Mouse (Mus musculus) liver, embryonic 11.5 days (tissue): Measurements from ENCODE around the gene Tprgl. TPM values are rescaled to one million over a fixed set of nuclear protein-coding genes. Genes with fewer than 3 reads are reported as not detected.

Experiments used
- ATAC-seq: fragments of 200-750 bp; cut with Nextera tagmentation; replicated peaks from 2 replicates; pipeline ENCODE4 v1.8.0; 2017; ENCODE audit warnings: moderate number of reproducible peaks, mild to moderate bottlenecking, moderate TSS enrichment, moderate library complexity; ENCODE audit not compliant: low FRiP score
- DNase-seq: peaks from one replicate; pipeline ENCODE4 v3.0.0-alpha.2; 2017; ENCODE audit warnings: low spot score
- H3K27ac ChIP-seq: fragments of 300-500 bp; sonication (generic); 2 replicates; pipeline ENCODE4 v1.5.1; 2014; ENCODE audit warnings: mild to moderate bottlenecking, low read depth, low read length, control low read depth
- H3K27me3 ChIP-seq: fragments of 300-500 bp; sonication (generic); replicated peaks from 2 replicates; pipeline ENCODE4 v1.6.1; 2014; ENCODE audit warnings: low read length, mixed read lengths; ENCODE audit not compliant: control insufficient read depth, insufficient read depth
- H3K36me3 ChIP-seq: fragments of 300-500 bp; sonication (generic); 2 replicates; pipeline ENCODE4 v1.6.1; 2014; ENCODE audit warnings: mild to moderate bottlenecking, low read length, moderate library complexity, mixed read lengths; ENCODE audit not compliant: control insufficient read depth, insufficient read depth
- H3K4me1 ChIP-seq: fragments of 300-500 bp; sonication (generic); replicated peaks from 2 replicates; pipeline ENCODE4 v1.6.1; 2014; ENCODE audit warnings: low read length, mixed read lengths; ENCODE audit not compliant: control insufficient read depth, insufficient read depth
- H3K4me2 ChIP-seq: fragments of 300-500 bp; sonication (generic); 2 replicates; pipeline ENCODE4 v1.6.1; 2014; ENCODE audit warnings: mild to moderate bottlenecking, control low read depth, moderate library complexity
- H3K4me3 ChIP-seq: fragments of 300-500 bp; sonication (generic); 2 replicates; pipeline ENCODE4 v1.5.1; 2014; ENCODE audit warnings: low read depth, low read length, control low read depth
- H3K9ac ChIP-seq: fragments of 300-500 bp; sonication (generic); 2 replicates; pipeline ENCODE4 v1.6.1; 2014; ENCODE audit warnings: low read depth, low read length, control low read depth
- H3K9me3 ChIP-seq: fragments of 300-500 bp; sonication (generic); 2 replicates; pipeline ENCODE4 v1.6.1; 2016; ENCODE audit warnings: low read length, inconsistent platforms, mixed read lengths; ENCODE audit not compliant: control insufficient read depth
- WGBS: fragments of 180-500 bp; shearing (Covaris S2); extraction: QIAGEN DNeasy Blood & Tissue Kit; methylation state at CpG from one replicate; pipeline ENCODE4 v1.1.7; 2014; 5-methylcytosine and 5-hydroxymethylcytosine counted together
- polyA plus RNA-seq: library from polyadenylated mRNA; unstranded; fragments of >200 nt; fragmentation: Nextera tagmentation; extraction: Ambion mirVana; gene quantifications from 2 replicates; pipeline ENCODE4 v1.2.1, GENCODE M21; 2014

Tprgl gene
- polyA plus RNA-seq, 1 experiment from 2014 or later: 133 TPM

DNA sequence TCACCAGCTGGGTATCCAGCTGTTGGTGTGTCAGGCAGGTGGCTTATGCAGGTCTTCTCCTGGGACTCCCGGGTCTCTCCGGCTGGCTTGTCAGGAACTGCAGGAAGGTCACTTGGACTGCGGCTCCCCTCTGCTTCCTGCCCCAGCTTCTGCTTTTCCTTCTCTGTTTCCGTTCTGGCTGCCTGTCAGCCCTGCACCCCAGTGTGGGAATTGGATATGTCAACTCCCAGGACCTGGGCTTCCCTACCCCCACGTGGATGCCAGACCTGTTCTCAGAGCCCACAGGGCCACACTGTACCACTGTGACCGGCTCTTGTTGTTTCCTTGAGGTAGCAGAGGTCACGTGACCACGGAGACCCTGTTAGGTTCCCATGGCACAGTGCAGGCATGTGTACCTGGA, 28.5 kb upstream of the Tprgl start:
- ATAC-seq: no peak
- 38% methylated on average over 8 of the region's 8 CpGs for WGBS
- Histone ChIP-seq H3K27ac (no peak overlapping the region), H3K4me1 (no peaks in the 10 kb centered on the region), H3K9me3 (no peaks in the 10 kb centered on the region), H3K36me3 (no peaks in the 10 kb centered on the region), H3K4me2 (no peak overlapping the region), H3K27me3 (no peaks in the 10 kb centered on the region), H3K9ac (no peak overlapping the region), H3K4me3 (no peak overlapping the region)
- no peak for DNase-seq

- Histone ChIP-seq H3K36me3 (no peaks in the 10 kb centered on the region), H3K9ac (no peak overlapping the region), H3K27ac (no peak overlapping the region), H3K9me3 (no peaks in the 10 kb centered on the region), H3K27me3 (no peaks in the 10 kb centered on the region), H3K4me2 (no peak overlapping the region), H3K4me1 (no peaks in the 10 kb centered on the region), H3K4me3 (no peak overlapping the region)
- no peak for DNase-seq
- WGBS: 57% methylated on average over 11 of the region's 11 CpGs
- ATAC-seq: no peak
Observed at GRCm38 (mm10) chr4:154186002-154186537, 25.6 kb upstream of the Tprgl start.

GRCm38 (mm10) chr4:154185001-154185400, 24.5 kb upstream of the Tprgl start:
- Histone ChIP-seq H3K9me3 (no peaks in the 10 kb centered on the region), H3K27me3 (no peaks in the 10 kb centered on the region), H3K4me2 (no peak overlapping the region), H3K36me3 (no peaks in the 10 kb centered on the region), H3K9ac (no peak overlapping the region), H3K27ac (no peak overlapping the region), H3K4me3 (no peak overlapping the region), H3K4me1 (no peaks in the 10 kb centered on the region)
- WGBS: 67% methylated on average over 5 of the region's 5 CpGs
- no peak for DNase-seq
- ATAC-seq: no peak

DNA sequence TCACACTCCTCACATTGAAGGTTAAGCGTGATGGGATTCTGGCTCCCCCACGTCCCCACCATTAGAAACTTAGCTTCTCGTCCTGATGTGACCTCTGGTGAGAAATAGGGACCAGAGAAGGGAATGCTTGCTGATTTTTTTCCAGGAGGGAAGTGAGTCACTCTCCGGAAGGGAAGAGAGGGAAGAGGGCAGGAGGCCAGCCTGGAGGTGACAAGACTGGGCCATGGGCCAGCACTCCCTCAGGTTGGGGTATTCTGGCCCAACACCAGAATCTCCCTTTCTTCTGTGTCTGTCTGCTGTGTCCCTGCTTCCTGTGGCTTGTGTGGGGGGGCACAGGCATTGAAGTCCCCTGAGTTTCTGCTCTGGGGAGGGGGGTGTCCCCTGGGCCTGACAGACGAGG, 23.1 kb upstream of the Tprgl start:
- H3K4me1 ChIP-seq: no peaks in the 10 kb centered on the region
- no peaks in the 10 kb centered on the region for H3K9me3 ChIP-seq
- H3K27ac ChIP-seq: no peak overlapping the region
- no peak overlapping the region for H3K4me2 ChIP-seq
- H3K4me3 ChIP-seq: no peak overlapping the region
- H3K9ac ChIP-seq: no peak overlapping the region
- no peaks in the 10 kb centered on the region for H3K27me3 ChIP-seq
- H3K36me3 ChIP-seq: no peaks in the 10 kb centered on the region
- ATAC-seq: no peak
- no peak for DNase-seq
- 65% methylated on average over 5 of the region's 5 CpGs for WGBS

GRCm38 (mm10) chr4:154181001-154181400, 20.5 kb upstream of the Tprgl start:
- Histone ChIP-seq H3K4me1 (no peaks in the 10 kb centered on the region; the same call in 1 of the 2 replicates), H3K9ac (no peak overlapping the region), H3K4me3 (no peak overlapping the region), H3K27ac (no peak overlapping the region), H3K36me3 (no peaks in the 10 kb centered on the region), H3K9me3 (no peaks in the 10 kb centered on the region), H3K27me3 (no peaks in the 10 kb centered on the region), H3K4me2 (no peak overlapping the region)
- ATAC-seq (no peak), DNase-seq (no peak)
- WGBS: 75% methylated on average over 7 of the region's 7 CpGs

- 55% methylated on average over 8 of the region's 8 CpGs for WGBS
- no peaks in the 10 kb centered on the region for H3K9me3 ChIP-seq
- H3K27me3 ChIP-seq: peaks cover 17% of the 10 kb centered on the region
- no peak overlapping the region for H3K4me2 ChIP-seq
- no peaks in the 10 kb centered on the region; the same call in 1 of the 2 replicates for H3K4me1 ChIP-seq
- no peak for DNase-seq
- no peak for ATAC-seq
- no peaks in the 10 kb centered on the region for H3K36me3 ChIP-seq
- H3K27ac ChIP-seq: no peak overlapping the region
- no peak overlapping the region for H3K9ac ChIP-seq
- H3K4me3 ChIP-seq: no peak overlapping the region
Observed at GRCm38 (mm10) chr4:154177257-154177656, 16.8 kb upstream of the Tprgl start.

DNA sequence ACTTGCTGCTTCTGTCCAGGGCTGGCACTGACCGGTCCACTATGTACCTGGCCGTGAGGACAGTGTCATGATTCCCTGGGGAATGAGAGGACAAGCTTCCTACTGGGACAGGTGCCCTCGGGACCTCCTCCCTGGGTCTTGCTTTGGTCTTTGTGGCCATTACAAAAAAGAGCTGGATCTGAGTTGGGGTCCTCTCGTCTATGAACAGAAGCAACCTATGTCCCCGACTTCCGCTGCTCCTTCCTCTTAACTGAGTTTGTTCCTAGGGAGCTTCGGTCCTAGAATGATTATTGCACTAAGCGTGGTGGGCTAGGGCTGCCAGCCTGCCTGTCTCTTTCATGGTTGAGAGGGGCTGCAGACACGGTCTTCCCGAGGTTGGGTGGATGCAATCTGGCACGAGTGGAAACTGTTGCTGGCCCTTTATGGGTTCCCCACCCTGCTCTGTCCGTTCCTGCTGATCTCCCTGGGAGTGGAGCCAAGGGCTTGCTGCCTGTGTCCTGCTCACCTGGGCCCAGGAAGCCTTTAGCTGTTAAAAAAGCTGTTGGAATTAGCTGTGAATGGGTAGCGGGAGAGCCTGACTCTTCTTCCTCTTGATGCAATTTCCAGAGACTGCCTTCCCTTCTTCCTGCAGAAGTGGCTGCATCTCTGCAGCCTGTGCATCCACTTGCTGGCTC, 11.6 kb upstream of the Tprgl start:
- peaks cover 58% of the 10 kb centered on the region for H3K27me3 ChIP-seq
- no peak overlapping the region for H3K27ac ChIP-seq

GRCm38 (mm10) chr4:154171151-154171930, 10.9 kb upstream of the Tprgl start:
- DNase-seq (no peak), ATAC-seq (no peak)
- H3K36me3 ChIP-seq: no peaks in the 10 kb centered on the region
- H3K27ac ChIP-seq: no peak overlapping the region
- H3K4me3 ChIP-seq: peak overlapping the region; percentile 57
- peak overlapping the region; percentile 83 for H3K4me2 ChIP-seq
- WGBS: 2% methylated on average over 37 of the region's 37 CpGs
- H3K4me1 ChIP-seq: 0 out of 2 replicates have a peak, but pooled peaks cover 2% of the 10 kb centered on the region
- 0 out of 2 replicates have a peak overlapping the region, but pooled peaks have one; percentile 7 for H3K9ac ChIP-seq
- peaks cover 58% of the 10 kb centered on the region for H3K27me3 ChIP-seq
- no peaks in the 10 kb centered on the region for H3K9me3 ChIP-seq

More for the DNA sequence above, 11.6 kb upstream of the Tprgl start:
- ATAC-seq (no peak), DNase-seq (no peak)
- Histone ChIP-seq H3K4me2 (peak overlapping the region; percentile 83), H3K4me1 (peaks cover 2% of the 10 kb centered on the region; the same call in 1 of the 2 replicates), H3K36me3 (no peaks in the 10 kb centered on the region), H3K9ac (no peak overlapping the region), H3K4me3 (peak overlapping the region; percentile 57; the same call in 1 of the 2 replicates), H3K9me3 (no peaks in the 10 kb centered on the region)
- 35% methylated on average over 13 of the region's 13 CpGs for WGBS
